Mouse (Mus musculus) left cerebral cortex, adult 18-20 months (tissue): ENCODE results near the gene Trio. TPM values are rescaled to one million over a fixed set of nuclear protein-coding genes. Genes with fewer than 3 reads are reported as not detected.

ENCODE experiments used
- DNase-seq, 2 experiments: peaks; one replicate each; pipeline ENCODE4 v3.0.0; 2021 to 2022; ENCODE audit warnings: low spot score in 2 of 2, mixed read lengths in 1 of 2
- total RNA-seq, 2 experiments: library from RNA; stranded (reverse); gene quantifications; 2 replicates each; pipeline ENCODE4 v1.2.3; 2021

The Trio gene
- total RNA-seq, 2 experiments from 2014 or later = 207 to 235 TPM

- DNase-seq = no peak
Measured at GRCm38 (mm10) chr15:27949196-27949595, 76.5 kb downstream of the Trio start.

GRCm38 (mm10) chr15:27947880-27948279 lies 77.8 kb downstream of the Trio start:
- no peak for DNase-seq

DNA sequence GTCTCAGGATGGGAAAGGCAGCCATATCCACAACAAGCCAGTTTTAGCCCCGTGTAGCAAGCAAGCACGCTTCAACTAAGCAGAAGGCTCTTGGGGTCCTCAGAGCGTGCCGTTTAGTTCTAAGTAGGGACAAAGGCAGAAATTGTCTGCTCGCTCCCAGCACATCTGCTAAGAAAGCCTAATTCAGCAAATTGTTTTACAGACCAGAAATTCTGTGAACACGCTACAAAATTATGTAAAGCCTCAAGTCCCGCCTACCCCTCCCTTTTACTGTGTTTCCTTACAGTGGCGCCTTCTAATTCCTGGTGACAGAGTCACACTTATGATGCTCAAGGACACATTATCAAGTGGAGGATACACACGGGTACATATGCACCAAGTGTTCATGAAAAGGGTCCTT lies 80.1 kb downstream of the Trio start:
- DNase-seq = no peak

- DNase-seq = no peak
Measured at GRCm38 (mm10) chr15:27944898-27945297, 80.8 kb downstream of the Trio start.

- DNase-seq = peak; percentile 54 to 58
Measured at GRCm38 (mm10) chr15:27943486-27944195, 82.0 kb downstream of the Trio start.

- DNase-seq = no peak
Measured at GRCm38 (mm10) chr15:27942148-27942847, 83.3 kb downstream of the Trio start.

GRCm38 (mm10) chr15:27941441-27941840 lies 84.2 kb downstream of the Trio start:
- DNase-seq = no peak

DNA sequence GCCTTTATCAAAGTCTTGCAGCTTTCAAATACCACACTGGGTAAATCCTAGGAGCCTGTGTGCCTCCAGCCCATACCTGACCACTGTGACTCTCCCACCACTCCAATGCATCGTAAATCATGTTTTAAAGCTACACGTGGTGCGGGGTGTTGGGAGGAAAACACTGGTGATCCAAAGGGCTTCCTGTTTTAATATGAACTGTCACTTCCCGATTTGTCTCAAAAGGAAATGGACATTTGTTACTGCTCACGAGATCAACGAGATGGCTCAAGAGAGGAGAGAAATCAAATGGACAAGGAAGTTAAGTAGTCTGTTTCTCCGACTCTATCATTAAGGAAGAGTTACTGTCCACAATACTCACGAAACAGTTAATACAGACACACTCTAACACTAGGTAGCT lies 84.6 kb downstream of the Trio start:
- DNase-seq = no peak

DNA sequence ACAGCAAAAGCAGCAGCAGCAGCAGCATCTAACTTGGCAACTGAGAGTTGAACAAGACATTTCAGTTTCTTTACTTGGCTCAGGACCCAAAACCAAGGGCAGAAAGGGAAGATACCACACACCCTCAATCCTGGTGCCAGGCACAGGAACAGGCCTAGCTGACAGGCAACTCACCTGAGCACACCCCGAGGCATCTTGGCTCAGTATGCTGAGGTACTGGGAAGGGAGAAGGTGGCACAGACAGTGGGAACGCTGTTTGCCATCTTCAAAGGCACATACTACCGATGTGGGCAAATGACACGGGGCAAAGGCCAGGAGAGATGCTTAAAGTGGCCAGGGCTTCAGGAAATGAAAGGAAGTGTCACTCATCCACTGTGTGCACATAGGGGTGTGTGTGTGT lies 85.6 kb downstream of the Trio start:
- DNase-seq = no peak

GRCm38 (mm10) chr15:27938886-27939285 lies 86.8 kb downstream of the Trio start:
- DNase-seq = no peak

- peak in 1 of 2 experiments; percentile 63 for DNase-seq
Measured at GRCm38 (mm10) chr15:27937861-27938833, 87.5 kb downstream of the Trio start.

DNA sequence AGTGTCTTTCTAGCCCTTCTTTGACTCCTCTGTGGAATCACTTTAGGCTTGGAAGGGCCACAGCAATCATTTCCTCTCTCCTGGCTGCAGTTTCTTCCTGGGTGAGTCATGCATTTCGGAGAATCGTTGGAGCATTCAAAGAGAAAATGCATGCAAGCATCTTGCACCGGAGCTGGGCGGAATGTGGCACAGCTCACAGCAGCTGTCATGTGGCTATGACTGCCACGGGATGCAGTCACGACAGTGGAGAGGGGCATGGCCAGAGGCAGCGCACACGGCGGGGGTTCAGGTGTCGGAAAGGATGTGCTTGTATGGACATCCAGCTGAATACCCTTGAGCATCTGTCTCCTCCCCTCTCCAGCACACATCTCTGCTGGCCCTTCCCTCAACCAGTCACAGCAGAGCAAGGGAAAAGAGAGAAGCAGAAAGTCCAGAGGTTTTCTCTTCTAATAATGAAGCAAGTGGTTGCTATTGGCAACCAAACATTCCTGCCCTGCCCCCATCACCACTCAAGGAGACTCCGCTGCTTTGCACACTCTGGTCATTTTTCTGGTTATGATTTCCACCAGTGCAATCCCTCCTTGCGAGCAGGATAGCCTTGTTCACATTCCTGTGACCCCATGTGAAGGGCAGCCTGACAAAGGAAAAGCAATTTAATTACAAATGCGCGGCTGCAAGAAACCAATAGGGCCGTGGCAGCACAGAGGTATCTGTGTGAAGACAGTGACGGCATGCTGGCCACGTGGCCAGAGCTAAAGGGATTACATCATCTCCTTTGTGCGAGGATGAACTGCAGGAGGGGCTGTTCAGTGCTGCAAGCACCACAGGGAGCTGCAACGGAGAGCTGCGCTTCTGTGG lies 88.4 kb downstream of the Trio start:
- peak; percentile 65 to 76 for DNase-seq

- DNase-seq = no peak
Measured at GRCm38 (mm10) chr15:27935772-27936746, 89.6 kb downstream of the Trio start.

DNA sequence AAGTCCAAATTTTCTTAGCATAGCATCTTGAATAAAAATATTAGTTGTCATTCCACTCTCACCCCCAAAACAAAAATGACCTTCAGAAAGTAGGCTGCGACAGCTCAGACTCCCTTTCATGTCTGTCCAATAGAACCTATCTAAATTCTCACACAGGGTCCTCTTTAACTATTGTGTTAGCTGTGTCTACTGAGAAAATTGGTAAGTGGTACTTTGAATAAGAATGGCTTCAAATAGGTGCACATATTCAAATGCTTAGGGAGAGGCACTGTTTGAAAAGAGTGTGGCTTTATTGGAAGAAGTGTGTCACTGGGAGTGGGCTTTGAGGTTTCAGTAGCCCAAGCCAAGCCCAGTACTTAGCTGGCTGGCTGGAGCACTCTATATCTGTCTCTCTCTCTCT lies 92.4 kb downstream of the Trio start:
- DNase-seq = no peak

DNA sequence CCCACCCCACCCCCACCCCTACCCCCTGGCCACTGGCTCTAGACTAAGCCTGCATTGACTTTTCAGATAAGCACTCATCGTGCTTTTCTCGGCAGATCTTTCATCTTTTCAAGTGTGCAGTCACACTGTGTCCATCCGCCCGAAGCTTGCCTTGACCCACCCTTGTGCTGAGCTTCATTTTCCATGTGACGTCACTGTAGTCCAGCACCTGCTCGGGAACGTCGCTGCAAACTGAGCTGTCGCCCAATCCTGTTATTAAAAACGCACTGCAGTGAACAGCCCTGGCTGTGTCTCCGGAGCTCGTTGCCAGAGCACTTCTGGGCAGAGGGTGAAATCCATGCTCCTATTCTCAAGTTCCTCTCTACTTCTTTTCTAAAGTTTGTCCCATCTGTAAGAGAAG lies 93.8 kb downstream of the Trio start:
- no peak for DNase-seq

- no peak for DNase-seq
Measured at GRCm38 (mm10) chr15:27931459-27931858, 94.2 kb downstream of the Trio start.

GRCm38 (mm10) chr15:27927614-27928013 lies 98.0 kb downstream of the Trio start:
- no peak for DNase-seq

DNA sequence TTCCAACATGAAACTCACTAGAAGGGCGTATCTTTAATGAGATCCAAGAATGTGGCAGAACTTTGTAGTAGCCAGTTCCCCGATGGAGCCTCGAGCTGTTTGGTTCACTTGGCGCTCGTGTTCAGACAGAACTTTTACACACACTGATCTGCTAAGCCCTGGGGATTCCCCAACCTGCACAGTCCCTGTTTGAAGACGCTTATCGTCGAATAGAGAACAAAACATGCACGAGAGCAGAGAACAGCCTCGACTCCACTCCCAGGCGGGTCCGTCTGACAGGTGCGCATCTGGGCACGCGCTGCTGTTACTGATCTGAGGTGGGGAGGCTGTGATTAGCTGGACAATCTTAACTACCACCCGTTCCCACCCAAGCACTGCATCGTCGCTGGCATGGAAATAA lies 98.7 kb downstream of the Trio start:
- DNase-seq = no peak

- DNase-seq = no peak
Measured at GRCm38 (mm10) chr15:27926450-27926849, 99.2 kb downstream of the Trio start.
